Mouse (Mus musculus): ENCODE results near the gene Eno3.

DNA sequence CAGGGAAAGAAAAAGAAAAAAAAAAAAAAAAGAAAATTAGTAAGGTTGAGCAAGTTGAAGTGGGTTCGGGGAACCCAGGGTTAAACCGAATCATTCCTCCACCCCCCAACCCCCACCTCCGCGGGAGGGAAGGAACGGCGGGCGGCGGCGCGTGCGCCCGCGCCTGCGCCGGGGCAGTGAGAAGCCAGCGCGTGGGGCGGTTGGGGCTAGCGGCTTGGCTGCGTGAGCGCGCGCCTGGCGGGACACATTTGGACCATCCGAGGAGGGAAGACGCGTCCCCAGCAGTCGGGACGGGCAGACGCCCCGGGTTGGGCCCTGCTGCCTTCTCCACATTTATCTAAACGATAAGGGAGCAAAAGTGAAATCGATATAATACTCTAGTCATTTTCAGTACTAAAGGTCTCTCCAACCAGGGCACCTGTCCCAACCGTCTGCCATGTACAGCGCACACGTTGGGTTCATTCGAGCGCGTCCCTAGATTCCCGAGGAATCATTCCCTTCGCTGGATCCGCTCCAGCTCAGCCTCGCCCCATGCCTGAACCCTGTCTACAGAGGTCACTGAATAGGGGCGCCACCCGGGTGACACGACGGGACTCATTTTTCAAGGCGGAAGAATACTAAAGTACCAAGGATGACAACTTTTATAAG, 2.0 kb upstream of the Eno3 start:
- TF ChIP-seq CTCF (IDR thresholded peaks at IDR 0.05; ENCODE audit: borderline replicate concordance, insufficient read depth, low read length) (no peak), POLR2A (IDR thresholded peaks at IDR 0.05; ENCODE audit: low read depth, low read length) (peak; percentile 70; the same call in 1 of the 2 replicates)
